Mouse (Mus musculus) cerebellum, adult 9-11 months (tissue): Measurements from ENCODE around the gene Brd1.
A peak's percentile ranks its signal among the peaks of the same experiment; 100 is the strongest.
"Not testable (repeated sequence)": the region's sequence is repeated elsewhere in the genome, so short reads cannot be mapped to it uniquely, and the experiment has no call there.

Source experiments
- DNase-seq: peaks from one replicate; pipeline ENCODE4 v3.0.0; 2022

Brd1 gene

GRCm38 (mm10) chr15:88733834-88734571 lies at the start of gene Brd1:
Brd1 (minus strand) TSS chr15:88734233.
- peak; percentile 87 for DNase-seq

- DNase-seq: not testable (repeated sequence)
Measured at GRCm38 (mm10) chr15:88774630-88775029, 40.6 kb upstream of the Brd1 start.

GRCm38 (mm10) chr15:88768537-88768936 lies 34.5 kb upstream of the Brd1 start:
- DNase-seq: no peak

GRCm38 (mm10) chr15:88766139-88766538 lies 32.1 kb upstream of the Brd1 start:
- not testable (repeated sequence) for DNase-seq

GRCm38 (mm10) chr15:88761551-88761950 lies 27.5 kb upstream of the Brd1 start:
- no peak for DNase-seq

GRCm38 (mm10) chr15:88758061-88758460 lies 24.0 kb upstream of the Brd1 start:
- no peak for DNase-seq

- DNase-seq: no peak
Measured at GRCm38 (mm10) chr15:88755761-88756160, 21.7 kb upstream of the Brd1 start.

- no peak for DNase-seq
Measured at GRCm38 (mm10) chr15:88754896-88755295, 20.9 kb upstream of the Brd1 start.

GRCm38 (mm10) chr15:88752403-88752733 lies 18.3 kb upstream of the Brd1 start:
- no peak for DNase-seq

GRCm38 (mm10) chr15:88751564-88752402 lies 17.8 kb upstream of the Brd1 start, which contains the start of gene Zbed4:
Zbed4 (plus strand) TSS chr15:88751660.
- DNase-seq: no peak

- DNase-seq: peak; percentile 100
Measured at GRCm38 (mm10) chr15:88750677-88751563, 16.9 kb upstream of the Brd1 start.

GRCm38 (mm10) chr15:88750032-88750431 lies 16.0 kb upstream of the Brd1 start:
- DNase-seq: no peak

- DNase-seq: peak; percentile 50
Measured at GRCm38 (mm10) chr15:88749617-88750016, 15.6 kb upstream of the Brd1 start.

GRCm38 (mm10) chr15:88745926-88746325 lies 11.9 kb upstream of the Brd1 start:
- DNase-seq: no peak

- DNase-seq: no peak
Measured at GRCm38 (mm10) chr15:88745347-88745746, 11.3 kb upstream of the Brd1 start.

- not testable (repeated sequence) for DNase-seq
Measured at GRCm38 (mm10) chr15:88743371-88743770, 9.3 kb upstream of the Brd1 start.

GRCm38 (mm10) chr15:88741366-88741765 lies 7.3 kb upstream of the Brd1 start:
- no peak for DNase-seq

- no peak for DNase-seq
Measured at GRCm38 (mm10) chr15:88738466-88738865, 4.4 kb upstream of the Brd1 start.

GRCm38 (mm10) chr15:88736166-88736565 lies 2.1 kb upstream of the Brd1 start:
- DNase-seq: no peak

- DNase-seq: peak; percentile 69
Measured at GRCm38 (mm10) chr15:88733041-88733751, 837 bp downstream of the Brd1 start.

- no peak for DNase-seq
Measured at GRCm38 (mm10) chr15:88732405-88733020, 1.5 kb downstream of the Brd1 start.

GRCm38 (mm10) chr15:88730717-88731116 lies 3.3 kb downstream of the Brd1 start:
- no peak for DNase-seq
